Mouse (Mus musculus): Measurements from ENCODE around the gene Pbdc1. TPM values are rescaled to one million over a fixed set of nuclear protein-coding genes. Genes with fewer than 3 reads are reported as not detected.

Pbdc1 gene
- polyA plus RNA-seq (2012; rRNA removed) = 1.7 and 2.3 TPM in 2 replicates

GRCm38 (mm10) chrX:105079615-105080092 lies at the start of gene Pbdc1:
Gene Pbdc1, plus strand, starts transcription at chrX:105079756.

GRCm38 (mm10) chrX:105120275-105121226 lies 41.0 kb downstream of the Pbdc1 start, which contains the start of gene Magee1:
Gene Magee1, plus strand, starts transcription at chrX:105120378.

Other genes starting within 250 kb of the Pbdc1 start
- gene Magee2, start 222.5 kb upstream of the Pbdc1 start, polyA plus RNA-seq (2012; rRNA removed) = not detected in 2 replicates
- gene Magee1, start 40.6 kb downstream of the Pbdc1 start, polyA plus RNA-seq (2012; rRNA removed) = 2.3 and 2.5 TPM in 2 replicates

Measured in stomach, adult 2 months (tissue).